Mouse (Mus musculus): ENCODE measurements at regions not wholly inside any gene's neighbourhood (a gene's known extent, or its start where the extent isn't known, plus 50 kb on each side); places are given as distances from the start of the nearest gene placed in this dataset.

- no peak for DNase-seq (ENCODE audit: inconsistent ontology term)
These were observed 56.4 kb downstream of the Cyp26a1 start for GRCm38 (mm10) chr19:37754024-37754423.

DNA sequence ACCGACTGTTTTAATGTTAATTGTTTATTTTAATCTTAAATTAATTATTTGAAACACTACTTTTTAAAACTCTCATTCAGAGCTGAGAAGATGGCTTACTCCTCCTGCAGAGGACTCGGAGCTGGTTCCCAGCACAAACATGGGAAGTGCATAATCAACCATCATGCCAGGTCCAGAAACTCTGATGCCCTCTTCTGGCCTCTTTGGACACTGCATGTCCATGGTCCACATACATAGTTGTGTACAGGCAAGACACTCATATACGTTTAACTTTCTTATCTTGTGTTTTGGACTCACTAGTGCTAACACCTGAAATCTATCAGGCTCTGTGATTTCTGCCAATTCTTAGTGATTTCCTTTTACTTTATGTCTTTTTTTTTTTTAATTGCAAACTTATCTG lies 57.8 kb downstream of the Cyp26a1 start:
- DNase-seq (ENCODE audit: inconsistent ontology term), result no peak

DNA sequence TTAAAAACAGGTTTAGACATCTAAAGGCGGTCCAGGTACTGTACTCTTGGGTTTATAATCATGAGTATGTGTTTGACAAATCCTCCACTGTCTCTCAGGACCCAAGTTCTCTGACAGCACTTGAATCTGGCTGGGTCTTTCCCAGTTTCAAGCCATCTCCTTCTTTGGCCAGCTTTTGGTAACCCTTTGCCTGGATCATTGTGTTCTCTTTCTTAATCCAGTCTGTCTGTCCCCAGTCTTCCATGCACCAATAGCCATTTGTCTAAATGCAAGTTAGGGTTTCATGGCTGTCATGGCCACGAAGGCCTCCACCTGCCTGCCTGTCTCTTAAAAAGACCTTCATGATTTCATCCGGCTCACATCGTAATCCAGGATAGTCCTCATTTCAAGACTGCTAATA lies 71.8 kb downstream of the Cyp26a1 start:
- DNase-seq (ENCODE audit: inconsistent ontology term), result no peak

GRCm38 (mm10) chr19:37771956-37772355 lies 74.4 kb downstream of the Cyp26a1 start:
- DNase-seq (ENCODE audit: inconsistent ontology term), result no peak

GRCm38 (mm10) chr19:37774551-37774950 lies 77.0 kb downstream of the Cyp26a1 start:
- no peak for DNase-seq (ENCODE audit: inconsistent ontology term)

GRCm38 (mm10) chr19:37774966-37775365 lies 77.4 kb downstream of the Cyp26a1 start:
- no peak for DNase-seq (ENCODE audit: inconsistent ontology term)

GRCm38 (mm10) chr19:37777961-37778360 lies 80.4 kb downstream of the Cyp26a1 start:
- DNase-seq (ENCODE audit: inconsistent ontology term), result peak; percentile 86

DNA sequence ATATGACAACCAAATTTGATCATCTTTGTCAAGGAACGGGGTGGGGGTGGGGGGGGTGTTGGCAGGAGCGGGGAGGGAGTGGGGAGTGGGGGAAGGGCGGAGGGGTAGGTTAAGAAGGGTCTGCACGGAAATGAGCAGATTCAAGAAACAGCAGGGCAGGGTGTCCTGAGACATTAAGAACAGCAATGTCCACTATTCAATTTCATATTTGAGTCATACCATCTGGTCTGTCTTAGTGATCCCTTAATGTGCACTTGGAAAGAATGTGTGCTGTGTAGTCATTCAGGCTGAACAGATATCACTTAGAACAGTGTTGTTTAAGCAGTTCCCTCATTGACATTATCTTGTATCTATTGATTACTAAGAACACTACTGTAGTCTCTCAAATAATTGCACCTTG lies 81.0 kb downstream of the Cyp26a1 start:
- DNase-seq (ENCODE audit: inconsistent ontology term), result peak; percentile 37

DNA sequence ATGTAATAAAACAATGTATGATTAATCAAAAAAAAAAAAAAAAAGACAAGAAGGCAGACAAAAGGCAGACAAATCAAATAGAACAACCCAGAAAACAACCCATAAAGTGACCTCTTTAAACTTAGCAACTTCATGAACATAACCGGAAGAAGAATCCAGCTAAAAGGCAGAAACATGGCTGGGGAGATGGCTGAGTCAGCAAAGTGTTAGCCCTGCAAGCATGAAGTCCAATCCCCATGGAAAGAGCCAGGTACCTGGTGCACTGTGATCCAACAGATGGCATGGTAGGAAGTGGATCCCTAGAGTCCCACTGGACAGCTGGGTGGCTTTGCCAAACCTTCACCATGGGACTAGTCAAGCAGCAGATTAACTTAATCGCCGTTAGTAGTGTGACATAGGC lies 90.9 kb downstream of the Cyp26a1 start:
- no peak for DNase-seq (ENCODE audit: inconsistent ontology term)

GRCm38 (mm10) chr19:37789576-37790180 lies 92.1 kb downstream of the Cyp26a1 start:
- peak; percentile 60 for DNase-seq (ENCODE audit: inconsistent ontology term)

GRCm38 (mm10) chr19:37790281-37791073 lies 92.9 kb downstream of the Cyp26a1 start:
- peak; percentile 46 for DNase-seq (ENCODE audit: inconsistent ontology term)

DNA sequence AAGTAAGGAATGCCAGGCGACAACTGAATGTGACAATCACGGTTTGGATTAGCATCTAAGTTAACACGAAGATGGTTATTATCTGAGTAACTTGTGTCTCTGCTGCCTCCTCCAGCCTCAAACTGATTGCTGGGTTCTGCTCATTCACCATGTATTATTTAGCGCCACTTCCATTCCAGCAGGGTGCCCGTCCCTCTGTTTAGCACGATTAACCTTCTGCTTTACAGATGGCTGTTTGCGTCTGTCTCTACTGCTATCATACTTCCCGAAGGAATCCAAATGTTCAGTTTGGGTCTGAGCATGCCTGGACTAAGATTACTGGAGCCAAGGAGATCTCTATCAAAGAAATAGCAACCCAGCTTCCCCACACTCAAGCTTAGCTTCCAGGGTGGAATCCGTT lies 95.6 kb downstream of the Cyp26a1 start:
- no peak for DNase-seq (ENCODE audit: inconsistent ontology term)

DNA sequence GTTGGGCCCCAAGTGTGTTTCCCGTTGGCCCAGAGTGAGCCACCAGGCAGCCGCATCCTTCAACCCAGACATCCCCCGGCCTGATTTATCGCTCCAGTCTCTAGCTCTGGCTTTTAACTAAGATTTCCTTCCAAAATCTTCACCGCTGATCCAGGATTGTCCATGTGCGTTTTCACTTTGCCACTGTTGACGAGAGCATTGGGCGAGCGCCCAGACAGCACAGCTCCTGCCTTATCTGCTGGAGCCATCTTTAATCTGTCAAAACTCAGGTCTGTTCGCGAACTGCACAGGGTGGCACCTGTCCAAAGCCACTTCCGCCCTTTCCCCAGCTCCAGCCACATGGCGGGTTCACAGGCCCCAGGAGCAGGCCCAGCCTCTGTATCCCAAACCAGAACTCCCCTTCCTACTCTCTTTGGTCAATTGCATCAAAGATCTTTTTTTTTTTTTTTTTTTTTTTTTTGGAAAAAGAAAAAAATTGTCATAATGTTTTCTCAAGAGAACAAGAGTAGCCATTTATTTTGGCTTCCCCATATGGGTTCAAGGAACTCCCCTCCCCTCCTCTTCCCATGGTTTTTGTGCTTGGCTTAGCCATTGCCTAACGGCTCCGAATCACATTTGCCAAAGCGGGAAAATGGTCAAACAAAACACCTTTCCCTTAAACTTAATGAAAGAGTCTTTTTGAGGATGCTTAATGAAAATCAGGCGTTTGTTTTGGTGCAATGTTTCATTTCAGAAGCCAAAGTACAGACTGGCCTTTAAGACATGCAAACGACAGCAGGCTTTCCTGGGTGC lies 98.2 kb downstream of the Cyp26a1 start:
- DNase-seq (ENCODE audit: inconsistent ontology term), result no peak

GRCm38 (mm10) chr19:37800161-37800660 lies 102.6 kb downstream of the Cyp26a1 start:
- DNase-seq (ENCODE audit: inconsistent ontology term), result peak; percentile 43

GRCm38 (mm10) chr19:37809666-37810065 lies 112.1 kb downstream of the Cyp26a1 start:
- DNase-seq (ENCODE audit: inconsistent ontology term), result no peak

DNA sequence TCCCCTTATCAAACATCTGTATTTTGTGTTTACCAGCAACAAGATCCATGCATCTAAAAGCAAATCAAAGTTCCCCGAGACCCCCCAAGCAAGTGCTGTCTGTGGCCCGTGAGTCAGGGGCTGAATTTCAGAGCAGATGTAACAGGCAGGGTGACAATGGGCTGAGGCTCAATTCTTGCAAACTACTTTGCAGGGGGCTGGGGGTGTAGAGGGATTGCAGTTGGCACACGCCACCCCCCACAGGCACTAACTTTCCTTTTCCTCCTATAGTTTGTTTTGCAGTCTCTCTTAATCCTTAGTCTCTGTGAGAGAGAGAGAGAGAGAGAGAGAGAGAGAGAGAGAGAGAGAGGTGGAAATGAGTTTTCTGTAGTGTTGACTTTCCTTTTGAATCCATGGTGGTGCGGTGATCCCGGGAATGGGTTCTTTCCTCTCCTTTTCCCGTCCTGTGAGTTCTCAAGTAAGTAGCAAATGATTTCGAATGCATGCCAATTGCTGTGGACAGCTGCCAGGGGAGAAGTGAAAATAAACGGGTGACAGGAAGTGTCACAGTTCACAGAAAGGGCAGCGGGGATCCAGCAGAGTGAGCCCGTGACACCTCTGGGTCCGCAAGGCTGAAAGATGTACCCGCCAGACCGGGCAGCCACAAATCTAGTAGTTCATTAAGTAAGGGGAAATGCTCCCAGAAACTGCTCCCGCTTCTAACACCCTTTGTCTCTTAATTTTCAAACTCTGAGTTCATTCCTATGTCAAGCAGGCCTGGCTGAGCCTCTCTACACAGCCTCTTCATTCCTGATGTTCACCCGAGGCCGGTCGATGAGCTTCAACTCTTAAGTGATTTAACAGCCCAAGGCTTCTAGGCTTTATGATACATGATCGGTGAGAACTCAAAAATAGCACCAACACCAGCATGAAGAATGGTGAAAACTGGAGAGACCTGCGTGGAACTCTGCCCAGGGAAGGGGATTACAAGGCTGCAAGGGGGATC lies 116.8 kb downstream of the Cyp26a1 start:
- DNase-seq (ENCODE audit: inconsistent ontology term), result peak; percentile 79

DNA sequence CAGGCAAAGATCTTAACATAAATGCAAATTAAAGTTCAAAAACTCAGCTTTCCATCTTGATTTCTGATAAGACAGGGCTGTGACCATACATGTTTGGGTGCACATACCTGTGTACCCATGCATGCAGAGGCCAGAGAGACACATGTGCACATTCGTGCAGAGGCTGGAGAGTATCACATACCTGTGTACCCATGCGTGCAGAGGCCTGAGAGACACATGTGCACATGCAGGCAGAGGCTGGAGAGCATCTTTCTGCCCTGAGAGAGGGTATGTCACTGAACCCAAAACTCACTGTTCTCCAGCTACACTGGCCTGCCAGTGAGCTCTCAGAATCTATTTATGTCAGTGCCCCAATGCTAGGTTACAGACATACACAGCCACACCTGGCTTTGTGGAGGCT lies 118.0 kb downstream of the Cyp26a1 start:
- no peak for DNase-seq (ENCODE audit: inconsistent ontology term)

GRCm38 (mm10) chr19:37821243-37821642 lies 123.6 kb downstream of the Cyp26a1 start:
- DNase-seq (ENCODE audit: inconsistent ontology term), result peak; percentile 97

- DNase-seq (ENCODE audit: inconsistent ontology term), result no peak
These were observed 124.1 kb downstream of the Cyp26a1 start for GRCm38 (mm10) chr19:37821671-37822190.

GRCm38 (mm10) chr19:37824155-37824554 lies 126.6 kb downstream of the Cyp26a1 start:
- DNase-seq (ENCODE audit: inconsistent ontology term), result no peak

- no peak for DNase-seq (ENCODE audit: inconsistent ontology term)
These were observed 133.8 kb downstream of the Cyp26a1 start for GRCm38 (mm10) chr19:37831406-37831805.

Measured in Muller cell, postnatal 12 days (primary cell).